Mouse (Mus musculus) myocyte (in vitro differentiated cells): ENCODE data around the gene Grik5.

ENCODE experiments used
- CEBPB ChIP-seq: IDR thresholded peaks from 2 replicates; pipeline ENCODE4 v1.6.1; 2011; ENCODE audit warnings: mild to moderate bottlenecking, moderate library complexity; ENCODE audit not compliant: poor library complexity, insufficient read depth, severe bottlenecking
- MAX ChIP-seq: IDR thresholded peaks from one replicate; pipeline ENCODE4 v1.6.1; 2011; ENCODE audit warnings: low read depth, mild to moderate bottlenecking, control low read depth
- MYOD1 ChIP-seq, 3 experiments: IDR thresholded peaks; one replicate each; pipeline ENCODE4 v1.6.1; 2011; ENCODE audit warnings: control low read depth in 2 of 3, low read depth in 2 of 3, mild to moderate bottlenecking in 2 of 3, moderate library complexity in 1 of 3; ENCODE audit not compliant: insufficient read length in 2 of 3, control insufficient read depth in 1 of 3
- POLR2A ChIP-seq: IDR thresholded peaks from one replicate; pipeline ENCODE4 v1.6.1; 2011; ENCODE audit warnings: low read depth, mild to moderate bottlenecking, control low read depth, moderate library complexity; ENCODE audit not compliant: insufficient read length
- SRF ChIP-seq: IDR thresholded peaks from one replicate; pipeline ENCODE4 v1.6.1; 2011; ENCODE audit warnings: low read depth; ENCODE audit not compliant: control insufficient read depth, insufficient read length
- TCF12 ChIP-seq: IDR thresholded peaks from one replicate; pipeline ENCODE4 v1.6.1; 2011; ENCODE audit warnings: mild to moderate bottlenecking, control low read depth; ENCODE audit not compliant: poor library complexity, insufficient read depth, severe bottlenecking
- TCF3 ChIP-seq: IDR thresholded peaks from one replicate; pipeline ENCODE4 v1.6.1; 2011; ENCODE audit warnings: low read depth, control low read depth; ENCODE audit not compliant: insufficient read length
- USF1 ChIP-seq: IDR thresholded peaks from one replicate; pipeline ENCODE4 v1.6.1; 2011; ENCODE audit warnings: low read depth, mild to moderate bottlenecking, control low read depth, moderate library complexity

DNA sequence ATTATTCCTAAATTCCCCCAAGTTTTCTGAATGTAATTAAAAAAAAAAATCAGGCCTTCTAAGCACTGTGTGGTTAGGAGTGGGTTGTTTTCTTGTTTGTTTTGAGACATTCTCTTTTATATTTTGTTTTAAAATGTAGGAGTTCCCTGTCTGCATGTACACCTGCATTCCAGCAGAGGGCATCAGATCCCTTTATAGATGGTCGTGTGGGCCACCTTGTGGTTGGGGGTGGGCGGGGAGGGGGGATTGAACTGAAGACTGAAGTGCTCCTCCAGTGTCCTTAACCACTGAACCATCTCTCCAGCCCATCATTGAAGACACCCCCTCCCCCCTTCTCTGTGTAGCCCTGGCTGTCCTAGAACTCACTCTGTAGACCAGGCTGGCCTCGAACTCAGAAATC lies 14.5 kb upstream of the Grik5 start:
- no peak for TF ChIP-seq TCF12
- TF ChIP-seq POLR2A, result no peak
- no peak for TF ChIP-seq USF1
- TF ChIP-seq MYOD1 (IDR thresholded peaks at IDR 0.05; ENCODE audit: control insufficient read depth in 1 of 3, insufficient read length in 2 of 3, low read depth in 2 of 3), result no peak
- TF ChIP-seq CEBPB, result no peak
- no peak for TF ChIP-seq MAX
- no peak for TF ChIP-seq SRF
- no peak for TF ChIP-seq TCF3
